Mouse (Mus musculus): ENCODE data around the gene Mtcp1. TPM values are rescaled to one million over a fixed set of nuclear protein-coding genes. Genes with fewer than 3 reads are reported as not detected.

The Mtcp1 gene
- 11.8 and 14.6 TPM in 2 replicates for polyA plus RNA-seq (2011; ENCODE audit: insufficient read depth, insufficient read length, low read depth, missing spikeins)

- H3K27me3 ChIP-seq (ENCODE audit: control insufficient read depth, insufficient read depth, low read length, poor library complexity, severe bottlenecking): no peaks in the 10 kb centered on the region
- peak within 1 kb of the TSS; percentile 67 for H3K9ac ChIP-seq (ENCODE audit: low read depth, poor library complexity, severe bottlenecking)
- H3K4me1 ChIP-seq (ENCODE audit: control insufficient read depth, insufficient read depth, low read length): no peaks in the 10 kb centered on the region
- no peaks in the 10 kb centered on the region for H3K9me3 ChIP-seq (replicated peaks; ENCODE audit: control insufficient read depth, insufficient read depth, low read length, poor library complexity, severe bottlenecking)
- TF ChIP-seq POLR2A (IDR thresholded peaks at IDR 0.05; ENCODE audit: insufficient read depth, low read length): peak; percentile 81
- no peak for TF ChIP-seq CTCF (IDR thresholded peaks at IDR 0.05; ENCODE audit: low read depth, low read length)
- H3K4me3 ChIP-seq (ENCODE audit: low read depth, low read length): peak within 1 kb of the TSS; percentile 90
- H3K27ac ChIP-seq (ENCODE audit: insufficient read depth, low read length): no peak within 1 kb of the TSS; the same call in 1 of the 2 replicates
- no peaks in the 10 kb centered on the region for H3K36me3 ChIP-seq (ENCODE audit: control insufficient read depth, insufficient read depth, low read length, poor library complexity, severe bottlenecking)
Measured at GRCm38 (mm10) chrX:75415936-75416785, at the start of gene Mtcp1, which contains the start of the genes Cmc4 and Brcc3. Gene Mtcp1, minus strand, starts transcription at chrX:75416588. Gene Cmc4, minus strand, starts transcription at chrX:75416584. Gene Brcc3, plus strand, starts transcription at chrX:75416628.

- Histone ChIP-seq H3K27me3 (ENCODE audit: control insufficient read depth, insufficient read depth, low read length, poor library complexity, severe bottlenecking) (no peaks in the 10 kb centered on the region), H3K36me3 (ENCODE audit: control insufficient read depth, insufficient read depth, low read length, poor library complexity, severe bottlenecking) (no peaks in the 10 kb centered on the region), H3K4me1 (ENCODE audit: control insufficient read depth, insufficient read depth, low read length) (no peaks in the 10 kb centered on the region), H3K9me3 (replicated peaks; ENCODE audit: control insufficient read depth, insufficient read depth, low read length, poor library complexity, severe bottlenecking) (no peaks in the 10 kb centered on the region), H3K9ac (ENCODE audit: low read depth, poor library complexity, severe bottlenecking) (no peak overlapping the region), H3K27ac (ENCODE audit: insufficient read depth, low read length) (no peak overlapping the region), H3K4me3 (ENCODE audit: low read depth, low read length) (no peak overlapping the region)
- TF ChIP-seq POLR2A (IDR thresholded peaks at IDR 0.05; ENCODE audit: insufficient read depth, low read length): no peak
- no peak for TF ChIP-seq CTCF (IDR thresholded peaks at IDR 0.05; ENCODE audit: low read depth, low read length)
- no peak for TF ChIP-seq EP300 (IDR thresholded peaks at IDR 0.05; ENCODE audit: insufficient read depth, low read depth, low read length)
Measured at GRCm38 (mm10) chrX:75454597-75454996, 38.2 kb upstream of the Mtcp1 start.

DNA sequence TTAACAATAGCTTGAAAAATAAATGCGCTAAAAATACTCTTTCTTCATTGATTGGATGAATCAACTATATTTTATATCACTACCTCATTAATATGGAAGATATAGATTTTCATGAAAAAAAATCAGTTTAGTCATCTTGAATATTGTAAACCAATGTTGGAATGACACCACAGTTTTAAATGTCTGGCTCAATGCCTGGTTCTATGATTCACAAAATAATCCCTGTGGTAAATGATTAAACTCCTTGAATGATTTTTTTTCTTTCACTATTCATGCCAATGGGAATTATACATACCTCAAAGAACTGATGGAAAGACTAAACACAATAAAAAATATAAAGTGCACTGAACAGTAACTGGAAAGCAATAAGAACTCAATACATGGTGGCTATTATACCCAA lies 6.7 kb downstream of the Mtcp1 start:
- Histone ChIP-seq H3K27ac (ENCODE audit: insufficient read depth, low read length) (no peak overlapping the region), H3K36me3 (ENCODE audit: control insufficient read depth, insufficient read depth, low read length, poor library complexity, severe bottlenecking) (no peaks in the 10 kb centered on the region), H3K4me1 (ENCODE audit: control insufficient read depth, insufficient read depth, low read length) (no peaks in the 10 kb centered on the region), H3K4me3 (ENCODE audit: low read depth, low read length) (no peak overlapping the region), H3K9ac (ENCODE audit: low read depth, poor library complexity, severe bottlenecking) (no peak overlapping the region), H3K27me3 (ENCODE audit: control insufficient read depth, insufficient read depth, low read length, poor library complexity, severe bottlenecking) (no peaks in the 10 kb centered on the region), H3K9me3 (replicated peaks; ENCODE audit: control insufficient read depth, insufficient read depth, low read length, poor library complexity, severe bottlenecking) (no peaks in the 10 kb centered on the region)
- TF ChIP-seq CTCF (IDR thresholded peaks at IDR 0.05; ENCODE audit: low read depth, low read length) (no peak), EP300 (IDR thresholded peaks at IDR 0.05; ENCODE audit: insufficient read depth, low read depth, low read length) (no peak), POLR2A (IDR thresholded peaks at IDR 0.05; ENCODE audit: insufficient read depth, low read length) (no peak)

GRCm38 (mm10) chrX:75403350-75403749 lies 13.0 kb downstream of the Mtcp1 start:
- H3K9ac ChIP-seq (ENCODE audit: low read depth, poor library complexity, severe bottlenecking): no peak overlapping the region
- TF ChIP-seq POLR2A (IDR thresholded peaks at IDR 0.05; ENCODE audit: insufficient read depth, low read length) (no peak), CTCF (IDR thresholded peaks at IDR 0.05; ENCODE audit: low read depth, low read length) (no peak), EP300 (IDR thresholded peaks at IDR 0.05; ENCODE audit: insufficient read depth, low read depth, low read length) (no peak)

DNA sequence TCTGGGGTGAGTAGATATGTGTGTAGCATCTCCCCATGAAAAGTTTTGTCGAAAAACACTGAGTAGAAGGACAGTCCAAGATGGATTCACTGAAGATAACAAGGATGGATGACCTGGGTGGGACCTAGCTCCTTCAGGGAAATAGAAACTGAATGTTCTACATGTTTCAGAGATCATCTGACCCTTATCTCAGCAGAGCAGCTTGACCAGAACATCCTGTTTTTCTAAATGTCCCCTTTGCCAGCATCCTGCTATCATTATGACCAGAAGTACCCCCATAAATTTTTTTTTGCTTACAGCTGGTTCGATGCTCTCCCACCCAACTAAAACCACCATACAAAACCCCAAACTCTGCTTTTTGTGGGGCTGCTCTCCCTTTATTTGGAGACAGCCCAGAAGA lies 13.7 kb downstream of the Mtcp1 start:
- Histone ChIP-seq H3K4me3 (ENCODE audit: low read depth, low read length) (no peak overlapping the region), H3K9me3 (replicated peaks; ENCODE audit: control insufficient read depth, insufficient read depth, low read length, poor library complexity, severe bottlenecking) (no peaks in the 10 kb centered on the region), H3K27ac (ENCODE audit: insufficient read depth, low read length) (no peak overlapping the region), H3K36me3 (ENCODE audit: control insufficient read depth, insufficient read depth, low read length, poor library complexity, severe bottlenecking) (no peaks in the 10 kb centered on the region), H3K9ac (ENCODE audit: low read depth, poor library complexity, severe bottlenecking) (no peak overlapping the region), H3K27me3 (ENCODE audit: control insufficient read depth, insufficient read depth, low read length, poor library complexity, severe bottlenecking) (no peaks in the 10 kb centered on the region), H3K4me1 (ENCODE audit: control insufficient read depth, insufficient read depth, low read length) (no peaks in the 10 kb centered on the region)
- TF ChIP-seq POLR2A (IDR thresholded peaks at IDR 0.05; ENCODE audit: insufficient read depth, low read length) (no peak), EP300 (IDR thresholded peaks at IDR 0.05; ENCODE audit: insufficient read depth, low read depth, low read length) (no peak), CTCF (IDR thresholded peaks at IDR 0.05; ENCODE audit: low read depth, low read length) (no peak)

More at GRCm38 (mm10) chrX:75403350-75403749, 13.0 kb downstream of the Mtcp1 start:
- H3K4me1 ChIP-seq (ENCODE audit: control insufficient read depth, insufficient read depth, low read length): no peaks in the 10 kb centered on the region
- no peaks in the 10 kb centered on the region for H3K9me3 ChIP-seq (replicated peaks; ENCODE audit: control insufficient read depth, insufficient read depth, low read length, poor library complexity, severe bottlenecking)
- no peak overlapping the region for H3K27ac ChIP-seq (ENCODE audit: insufficient read depth, low read length)
- H3K36me3 ChIP-seq (ENCODE audit: control insufficient read depth, insufficient read depth, low read length, poor library complexity, severe bottlenecking): no peaks in the 10 kb centered on the region
- no peaks in the 10 kb centered on the region for H3K27me3 ChIP-seq (ENCODE audit: control insufficient read depth, insufficient read depth, low read length, poor library complexity, severe bottlenecking)
- H3K4me3 ChIP-seq (ENCODE audit: low read depth, low read length): no peak overlapping the region

- Histone ChIP-seq H3K4me3 (ENCODE audit: low read depth, low read length) (no peak overlapping the region), H3K36me3 (ENCODE audit: control insufficient read depth, insufficient read depth, low read length, poor library complexity, severe bottlenecking) (no peaks in the 10 kb centered on the region), H3K9me3 (replicated peaks; ENCODE audit: control insufficient read depth, insufficient read depth, low read length, poor library complexity, severe bottlenecking) (no peaks in the 10 kb centered on the region), H3K9ac (ENCODE audit: low read depth, poor library complexity, severe bottlenecking) (no peak overlapping the region), H3K4me1 (ENCODE audit: control insufficient read depth, insufficient read depth, low read length) (no peaks in the 10 kb centered on the region), H3K27ac (ENCODE audit: insufficient read depth, low read length) (no peak overlapping the region), H3K27me3 (ENCODE audit: control insufficient read depth, insufficient read depth, low read length, poor library complexity, severe bottlenecking) (no peaks in the 10 kb centered on the region)
- TF ChIP-seq POLR2A (IDR thresholded peaks at IDR 0.05; ENCODE audit: insufficient read depth, low read length): no peak
- TF ChIP-seq EP300 (IDR thresholded peaks at IDR 0.05; ENCODE audit: insufficient read depth, low read depth, low read length): no peak
- TF ChIP-seq CTCF (IDR thresholded peaks at IDR 0.05; ENCODE audit: low read depth, low read length): no peak
Measured at GRCm38 (mm10) chrX:75399471-75399870, 16.9 kb downstream of the Mtcp1 start.

Measured in ES-Bruce4 (cell line).